Mouse (Mus musculus): ENCODE measurements around the gene Olfr395. TPM values are rescaled to one million over a fixed set of nuclear protein-coding genes. Genes with fewer than 3 reads are reported as not detected.
"Not testable (repeated sequence)": the region's sequence is repeated elsewhere in the genome, so short reads cannot be mapped to it uniquely, and the experiment has no call there.

Gene Olfr395
- polyA plus RNA-seq (2012; ENCODE audit: insufficient read depth, insufficient read length, missing spikeins) = not detected in 2 replicates

DNA sequence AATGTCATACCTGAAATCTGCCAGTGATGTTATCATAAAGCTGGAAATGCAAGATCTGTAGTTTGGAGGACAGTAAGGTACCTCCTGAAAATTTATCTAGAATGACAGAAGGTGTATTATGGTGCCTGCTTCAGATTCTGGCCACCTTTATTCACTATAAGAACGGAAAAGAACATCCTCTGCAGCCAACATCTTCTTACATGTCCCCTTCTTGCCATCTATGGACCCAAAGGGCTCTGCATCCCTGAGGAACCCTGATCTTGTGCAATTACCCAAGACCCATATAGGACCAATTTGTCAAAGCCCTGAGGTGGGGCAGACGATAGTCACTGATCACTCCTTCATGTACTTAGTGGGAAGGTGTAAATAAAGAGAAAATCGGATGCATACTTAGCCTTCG lies at the start of gene Olfr395:
Gene Olfr395, minus strand, starts transcription at position 101 of the 400 bp plus-strand sequence.
- H3K27ac ChIP-seq (ENCODE audit: insufficient read depth, low read depth, low read length); H3K4me1 ChIP-seq (ENCODE audit: control insufficient read depth, insufficient read depth, low read length); H3K4me3 ChIP-seq (ENCODE audit: insufficient read depth, low read length): not testable (repeated sequence)

DNA sequence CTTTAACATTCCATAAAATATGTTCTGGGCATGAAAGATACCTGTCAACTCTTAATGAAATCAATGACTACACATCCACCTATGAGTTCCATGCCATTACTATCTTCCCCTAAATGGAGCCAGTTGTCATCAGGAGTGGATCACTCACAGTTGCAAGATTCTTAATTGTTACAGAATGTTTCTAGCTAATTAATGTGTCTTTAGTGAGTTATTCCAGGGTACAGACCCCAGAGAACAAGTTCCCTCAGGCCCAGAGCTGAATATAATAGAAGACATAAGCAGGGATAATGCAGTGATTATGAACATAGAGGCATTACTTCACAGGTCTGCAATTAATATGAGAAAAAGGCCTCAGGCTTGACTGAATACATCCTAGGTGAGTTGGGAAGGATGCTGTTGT lies 27.3 kb upstream of the Olfr395 start, which contains the start of gene Olfr23:
Gene Olfr23, plus strand, starts transcription at position 301 of the 400 bp plus-strand sequence.
- no peak within 1 kb of the TSS for H3K4me3 ChIP-seq (ENCODE audit: insufficient read depth, low read length)
- no peaks in the 10 kb centered on the region for H3K4me1 ChIP-seq (ENCODE audit: control insufficient read depth, insufficient read depth, low read length)
- TF ChIP-seq CTCF (IDR thresholded peaks at IDR 0.05; ENCODE audit: low read depth, low read length) (no peak), POLR2A (IDR thresholded peaks at IDR 0.05; ENCODE audit: borderline replicate concordance, low read depth, low read length) (no peak)
- H3K27ac ChIP-seq (ENCODE audit: insufficient read depth, low read depth, low read length) = no peak within 1 kb of the TSS

DNA sequence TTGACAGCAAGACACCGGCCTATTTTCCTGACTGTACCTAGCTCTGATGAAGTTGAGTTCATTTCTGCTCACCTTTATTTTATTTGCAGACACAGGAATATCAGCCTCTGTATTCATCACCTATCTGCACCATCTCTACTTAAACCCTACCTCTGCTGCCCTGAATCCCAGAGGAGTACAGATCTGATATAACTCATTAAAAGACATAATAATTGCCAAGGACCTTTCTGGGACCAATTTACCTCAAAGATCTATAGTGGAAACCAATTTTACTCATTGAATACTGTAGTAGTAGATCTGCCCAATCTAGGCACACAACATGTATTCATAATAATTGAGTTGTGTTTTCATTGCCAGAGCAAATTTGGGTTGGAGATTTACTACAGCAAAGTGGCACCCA lies 18.4 kb downstream of the Olfr395 start, which contains the start of gene Olfr394:
Gene Olfr394, minus strand, starts transcription at position 101 of the 400 bp plus-strand sequence.
- H3K27ac ChIP-seq (ENCODE audit: insufficient read depth, low read depth, low read length) = no peak within 1 kb of the TSS
- no peaks in the 10 kb centered on the region for H3K4me1 ChIP-seq (ENCODE audit: control insufficient read depth, insufficient read depth, low read length)
- no peak within 1 kb of the TSS for H3K4me3 ChIP-seq (ENCODE audit: insufficient read depth, low read length)
- TF ChIP-seq CTCF (IDR thresholded peaks at IDR 0.05; ENCODE audit: low read depth, low read length) (no peak), POLR2A (IDR thresholded peaks at IDR 0.05; ENCODE audit: borderline replicate concordance, low read depth, low read length) (no peak)

Other genes with a start within 250 kb of the Olfr395 start
- 0.21 TPM in 1 of 2 replicates, not detected in the other for gene Zfp735, start 220.5 kb downstream of the Olfr395 start, polyA plus RNA-seq (2012; ENCODE audit: insufficient read depth, insufficient read length, missing spikeins)
- gene Olfr389, start 128.6 kb downstream of the Olfr395 start, polyA plus RNA-seq (2012; ENCODE audit: insufficient read depth, insufficient read length, missing spikeins) = not detected in 2 replicates
- gene Olfr390, start 126.3 kb downstream of the Olfr395 start, polyA plus RNA-seq (2012; ENCODE audit: insufficient read depth, insufficient read length, missing spikeins) = not detected in 2 replicates
- gene Olfr391-ps, start 106.2 kb downstream of the Olfr395 start, polyA plus RNA-seq (2012; ENCODE audit: insufficient read depth, insufficient read length, missing spikeins) = not detected in 2 replicates
- gene Olfr392, start 92.2 kb downstream of the Olfr395 start, polyA plus RNA-seq (2012; ENCODE audit: insufficient read depth, insufficient read length, missing spikeins) = not detected in 2 replicates
- not detected in 2 replicates for gene Olfr393, start 57.8 kb downstream of the Olfr395 start, polyA plus RNA-seq (2012; ENCODE audit: insufficient read depth, insufficient read length, missing spikeins)
- gene Olfr394, start 18.5 kb downstream of the Olfr395 start, polyA plus RNA-seq (2012; ENCODE audit: insufficient read depth, insufficient read length, missing spikeins) = not detected in 2 replicates
- gene Olfr23, start 27.4 kb upstream of the Olfr395 start, polyA plus RNA-seq (2012; ENCODE audit: insufficient read depth, insufficient read length, missing spikeins) = not detected in 2 replicates
- gene Olfr397, start 51.5 kb upstream of the Olfr395 start, polyA plus RNA-seq (2012; ENCODE audit: insufficient read depth, insufficient read length, missing spikeins) = not detected in 2 replicates
- gene Olfr398, start 81.1 kb upstream of the Olfr395 start, polyA plus RNA-seq (2012; ENCODE audit: insufficient read depth, insufficient read length, missing spikeins) = not detected in 2 replicates
- gene Olfr139, start 147.3 kb upstream of the Olfr395 start, polyA plus RNA-seq (2012; ENCODE audit: insufficient read depth, insufficient read length, missing spikeins) = not detected in 2 replicates
- not detected in 2 replicates for gene Olfr399, start 147.3 kb upstream of the Olfr395 start, polyA plus RNA-seq (2012; ENCODE audit: insufficient read depth, insufficient read length, missing spikeins)
- 0.21 TPM in 1 of 2 replicates, not detected in the other for gene Zfp616, start 160.7 kb upstream of the Olfr395 start, polyA plus RNA-seq (2012; ENCODE audit: insufficient read depth, insufficient read length, missing spikeins)
- not detected in 2 replicates for gene Olfr401, start 204.4 kb upstream of the Olfr395 start, polyA plus RNA-seq (2012; ENCODE audit: insufficient read depth, insufficient read length, missing spikeins)
- gene Olfr402, start 244.2 kb upstream of the Olfr395 start, polyA plus RNA-seq (2012; ENCODE audit: insufficient read depth, insufficient read length, missing spikeins) = not detected in 2 replicates